Mouse (Mus musculus): Measurements from ENCODE around the gene Mrc2.

DNA sequence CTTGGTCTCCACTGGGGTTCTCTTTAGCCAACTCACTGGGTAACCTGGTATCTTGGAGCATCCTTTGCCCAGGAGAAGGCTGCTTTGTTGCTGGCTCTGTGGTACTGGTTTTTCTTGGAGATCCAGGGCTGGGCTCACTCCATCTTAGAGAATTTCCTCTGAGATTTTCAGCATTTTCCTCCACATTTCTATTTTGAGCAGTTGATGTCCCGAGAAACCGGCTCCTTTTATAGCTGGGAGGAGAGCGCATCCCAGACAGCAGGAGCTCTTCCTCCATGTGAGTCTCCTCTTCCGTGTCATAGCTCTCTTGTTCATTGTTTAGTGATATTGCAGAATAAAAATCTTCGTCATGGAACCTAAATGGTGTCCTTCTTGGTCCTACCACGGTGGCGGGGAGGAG lies 97.8 kb downstream of the Mrc2 start:
- TF ChIP-seq EP300 (IDR thresholded peaks at IDR 0.05; ENCODE audit: low read depth) (no peak), CTCF (IDR thresholded peaks at IDR 0.05; ENCODE audit: low read depth) (no peak)
